Mouse (Mus musculus) urinary bladder, adult 2 months (tissue): Measurements from ENCODE around the gene Mpp4. TPM values are rescaled to one million over a fixed set of nuclear protein-coding genes. Genes with fewer than 3 reads are reported as not detected.

Experiments used
- DNase-seq: peaks from one replicate; pipeline ENCODE4 v3.0.0; 2022; ENCODE audit warnings: low spot score
- polyA plus RNA-seq: library from polyadenylated mRNA; depleted of rRNA; stranded (reverse); fragments of >200 nt; gene quantifications from 2 replicates; pipeline ENCODE4 v1.2.3, GENCODE M21; 2012; rRNA removed

Gene Mpp4
- 0.74 and 0.95 TPM in 2 replicates for polyA plus RNA-seq

GRCm38 (mm10) chr1:59163030-59163461 is at the start of gene Mpp4:
Gene Mpp4 (minus strand): TSS chr1:59163389.
- DNase-seq, result no peak

- DNase-seq, result no peak
Measured at GRCm38 (mm10) chr1:59212951-59213350, 49.8 kb upstream of the Mpp4 start.

GRCm38 (mm10) chr1:59212076-59212779 is 49.0 kb upstream of the Mpp4 start:
- DNase-seq, result no peak

GRCm38 (mm10) chr1:59211651-59212050 is 48.5 kb upstream of the Mpp4 start:
- no peak for DNase-seq

GRCm38 (mm10) chr1:59208331-59208730 is 45.1 kb upstream of the Mpp4 start:
- no peak for DNase-seq

- DNase-seq, result no peak
Measured at GRCm38 (mm10) chr1:59204489-59204888, 41.3 kb upstream of the Mpp4 start.

- no peak for DNase-seq
Measured at GRCm38 (mm10) chr1:59202367-59202766, 39.2 kb upstream of the Mpp4 start.

GRCm38 (mm10) chr1:59201561-59201960 is 38.4 kb upstream of the Mpp4 start:
- DNase-seq, result no peak

GRCm38 (mm10) chr1:59200960-59201359 is 37.8 kb upstream of the Mpp4 start:
- no peak for DNase-seq

- DNase-seq, result no peak
Measured at GRCm38 (mm10) chr1:59194979-59195378, 31.8 kb upstream of the Mpp4 start.

GRCm38 (mm10) chr1:59187786-59188185 is 24.6 kb upstream of the Mpp4 start:
- DNase-seq, result no peak

- DNase-seq, result no peak
Measured at GRCm38 (mm10) chr1:59186317-59186716, 23.1 kb upstream of the Mpp4 start.

- DNase-seq, result no peak
Measured at GRCm38 (mm10) chr1:59185410-59185809, 22.2 kb upstream of the Mpp4 start.

GRCm38 (mm10) chr1:59183045-59183444 is 19.9 kb upstream of the Mpp4 start:
- DNase-seq, result no peak

- DNase-seq, result no peak
Measured at GRCm38 (mm10) chr1:59182373-59182772, 19.2 kb upstream of the Mpp4 start.

- no peak for DNase-seq
Measured at GRCm38 (mm10) chr1:59180003-59180402, 16.8 kb upstream of the Mpp4 start.

- DNase-seq, result no peak
Measured at GRCm38 (mm10) chr1:59178401-59178800, 15.2 kb upstream of the Mpp4 start.

GRCm38 (mm10) chr1:59174514-59175373 is 11.6 kb upstream of the Mpp4 start:
- DNase-seq, result no peak

GRCm38 (mm10) chr1:59173023-59173422 is 9.8 kb upstream of the Mpp4 start:
- no peak for DNase-seq

GRCm38 (mm10) chr1:59171875-59172274 is 8.7 kb upstream of the Mpp4 start:
- DNase-seq, result no peak

- no peak for DNase-seq
Measured at GRCm38 (mm10) chr1:59170290-59170689, 7.1 kb upstream of the Mpp4 start.

GRCm38 (mm10) chr1:59169586-59169985 is 6.4 kb upstream of the Mpp4 start:
- no peak for DNase-seq

- DNase-seq, result no peak
Measured at GRCm38 (mm10) chr1:59168556-59168955, 5.4 kb upstream of the Mpp4 start.
